Mouse (Mus musculus): ENCODE data around the gene Svep1. TPM values are rescaled to one million over a fixed set of nuclear protein-coding genes. Genes with fewer than 3 reads are reported as not detected.

Svep1 gene
- polyA plus RNA-seq, 1 experiment from 2014 or later = 2.9 TPM

- H3K9me3 ChIP-seq = no peaks in the 10 kb centered on the region
- no peaks in the 10 kb centered on the region for H3K27me3 ChIP-seq
- H3K4me1 ChIP-seq = no peaks in the 10 kb centered on the region
- H3K36me3 ChIP-seq (replicated peaks) = no peaks in the 10 kb centered on the region
- H3K27ac ChIP-seq = no peak overlapping the region
- H3K4me2 ChIP-seq = no peak overlapping the region
- no peak for ATAC-seq (ENCODE audit: low FRiP score)
- H3K4me3 ChIP-seq (replicated peaks) = no peak overlapping the region
- H3K9ac ChIP-seq = no peak overlapping the region
- WGBS = 84% methylated on average over 12 of the region's 12 CpGs
Observed at GRCm38 (mm10) chr4:58072888-58073287, 133.8 kb downstream of the Svep1 start.

GRCm38 (mm10) chr4:58068886-58069285, 137.8 kb downstream of the Svep1 start:
- Histone ChIP-seq H3K27me3 (no peaks in the 10 kb centered on the region), H3K4me2 (no peak overlapping the region), H3K27ac (no peak overlapping the region), H3K36me3 (replicated peaks) (no peaks in the 10 kb centered on the region), H3K4me3 (replicated peaks) (no peak overlapping the region), H3K4me1 (no peaks in the 10 kb centered on the region), H3K9ac (no peak overlapping the region), H3K9me3 (no peaks in the 10 kb centered on the region)
- 97% methylated on average over 5 of the region's 5 CpGs for WGBS
- no peak for ATAC-seq (ENCODE audit: low FRiP score)

DNA sequence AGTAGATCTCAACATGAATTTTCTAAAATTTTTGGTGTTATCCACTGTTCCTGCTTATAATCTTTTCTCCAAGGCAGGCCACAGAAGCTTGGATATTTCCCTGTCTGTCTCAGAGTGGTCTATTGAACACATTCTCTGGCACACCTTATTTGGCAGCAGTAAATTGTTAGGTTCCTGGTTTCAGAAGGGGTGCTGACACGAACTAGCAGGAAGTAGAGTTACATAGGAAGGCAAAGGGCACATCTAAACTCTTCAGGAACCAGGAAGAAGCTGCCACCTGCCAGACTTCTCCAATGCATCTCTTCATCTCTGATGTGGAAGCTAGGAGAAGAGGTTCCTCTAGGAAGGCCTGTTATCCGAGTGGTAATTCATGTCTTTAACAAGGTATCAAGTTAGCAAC, 141.9 kb downstream of the Svep1 start:
- no peaks in the 10 kb centered on the region for H3K9me3 ChIP-seq
- 79% methylated on average over 2 of the region's 2 CpGs for WGBS
- H3K27me3 ChIP-seq = no peaks in the 10 kb centered on the region
- no peak for ATAC-seq (ENCODE audit: low FRiP score)
- H3K4me3 ChIP-seq (replicated peaks) = no peak overlapping the region
- no peak overlapping the region for H3K4me2 ChIP-seq
- H3K36me3 ChIP-seq (replicated peaks) = no peaks in the 10 kb centered on the region
- no peaks in the 10 kb centered on the region for H3K4me1 ChIP-seq
- no peak overlapping the region for H3K27ac ChIP-seq
- H3K9ac ChIP-seq = no peak overlapping the region

DNA sequence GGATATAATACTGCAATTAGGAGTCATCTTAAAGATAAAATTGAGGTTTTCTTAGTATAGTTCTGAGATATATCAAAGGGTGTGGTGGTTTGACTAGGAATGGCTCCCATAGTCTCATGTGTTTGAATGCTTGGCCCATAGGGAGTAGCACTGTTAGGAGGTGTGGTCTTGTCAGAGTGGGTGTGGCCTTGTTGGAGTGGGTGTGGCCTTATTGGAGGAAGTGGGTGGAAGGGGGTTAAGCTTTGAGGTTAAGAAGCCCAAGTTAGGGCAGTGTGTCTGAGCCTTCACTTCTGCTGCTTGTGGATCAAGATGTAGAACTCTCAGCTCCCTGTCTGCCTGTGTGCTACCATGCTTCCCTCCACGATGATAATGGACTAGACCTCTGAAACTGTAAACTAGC, 143.7 kb downstream of the Svep1 start:
- H3K9me3 ChIP-seq = no peaks in the 10 kb centered on the region
- H3K9ac ChIP-seq = no peak overlapping the region
- ATAC-seq (ENCODE audit: low FRiP score) = no peak
- H3K27ac ChIP-seq = no peak overlapping the region
- H3K4me1 ChIP-seq = no peaks in the 10 kb centered on the region
- 92% methylated on average over 1 of the region's 1 CpGs for WGBS
- no peak overlapping the region for H3K4me2 ChIP-seq
- H3K36me3 ChIP-seq (replicated peaks) = no peaks in the 10 kb centered on the region
- no peak overlapping the region for H3K4me3 ChIP-seq (replicated peaks)
- no peaks in the 10 kb centered on the region for H3K27me3 ChIP-seq

DNA sequence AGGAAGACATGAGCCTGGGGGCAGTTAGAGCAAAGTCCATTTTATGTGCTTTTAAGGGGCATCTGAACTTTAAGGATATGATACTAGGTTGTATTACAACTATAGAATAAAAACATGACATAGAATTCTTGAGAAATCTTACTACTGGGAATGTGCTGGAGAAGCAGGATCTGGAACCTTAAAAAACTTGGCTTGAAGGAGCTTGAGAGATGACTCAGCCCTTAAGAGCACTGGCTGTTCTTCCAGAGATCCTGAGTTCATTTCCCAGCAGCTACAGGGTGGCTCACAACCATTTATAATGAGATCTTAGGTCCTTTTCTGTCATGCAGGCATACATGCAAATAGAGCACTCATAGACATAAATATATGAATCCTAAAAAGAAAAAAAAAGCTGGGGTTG, 151.0 kb downstream of the Svep1 start:
- Histone ChIP-seq H3K9me3 (no peaks in the 10 kb centered on the region), H3K4me3 (replicated peaks) (no peak overlapping the region), H3K4me2 (no peak overlapping the region), H3K9ac (no peak overlapping the region), H3K27me3 (no peaks in the 10 kb centered on the region), H3K36me3 (replicated peaks) (no peaks in the 10 kb centered on the region), H3K4me1 (no peaks in the 10 kb centered on the region), H3K27ac (no peak overlapping the region)
- ATAC-seq (ENCODE audit: low FRiP score) = no peak

GRCm38 (mm10) chr4:58054441-58054840, 152.2 kb downstream of the Svep1 start:
- H3K4me1 ChIP-seq = no peaks in the 10 kb centered on the region
- H3K4me2 ChIP-seq = no peak overlapping the region
- 73% methylated on average over 5 of the region's 5 CpGs for WGBS
- no peak overlapping the region for H3K27ac ChIP-seq
- no peak for ATAC-seq (ENCODE audit: low FRiP score)
- no peak overlapping the region for H3K4me3 ChIP-seq (replicated peaks)
- no peaks in the 10 kb centered on the region for H3K27me3 ChIP-seq
- no peaks in the 10 kb centered on the region for H3K9me3 ChIP-seq
- no peaks in the 10 kb centered on the region for H3K36me3 ChIP-seq (replicated peaks)
- no peak overlapping the region for H3K9ac ChIP-seq

- Histone ChIP-seq H3K27ac (no peak overlapping the region), H3K4me1 (no peaks in the 10 kb centered on the region), H3K9ac (no peak overlapping the region), H3K27me3 (no peaks in the 10 kb centered on the region), H3K4me3 (replicated peaks) (no peak overlapping the region), H3K9me3 (no peaks in the 10 kb centered on the region), H3K4me2 (no peak overlapping the region), H3K36me3 (replicated peaks) (no peaks in the 10 kb centered on the region)
- no peak for ATAC-seq (ENCODE audit: low FRiP score)
- WGBS = 75% methylated on average over 8 of the region's 8 CpGs
Observed at GRCm38 (mm10) chr4:58050746-58051145, 155.9 kb downstream of the Svep1 start.

DNA sequence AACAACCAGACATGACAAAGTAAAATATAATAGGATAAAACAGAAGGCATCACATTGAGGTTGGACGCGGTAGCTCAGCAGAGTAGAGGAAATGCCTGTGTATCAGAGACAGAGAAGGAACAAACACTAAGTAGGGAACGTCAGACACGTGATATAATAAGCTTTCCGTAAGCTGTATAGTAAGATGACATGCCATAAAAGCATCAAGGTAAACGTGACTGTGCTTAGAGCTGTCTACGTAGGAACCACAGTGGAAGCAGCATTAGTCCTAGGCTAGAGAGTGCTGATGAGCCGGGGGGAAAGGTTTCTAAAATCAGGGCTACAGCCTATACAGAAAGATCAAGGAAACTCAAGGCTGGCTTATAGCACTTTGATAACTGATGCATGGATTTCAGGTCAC, 156.4 kb downstream of the Svep1 start:
- Histone ChIP-seq H3K9ac (no peak overlapping the region), H3K27ac (no peak overlapping the region), H3K4me3 (replicated peaks) (no peak overlapping the region), H3K4me1 (no peaks in the 10 kb centered on the region), H3K4me2 (no peak overlapping the region), H3K36me3 (replicated peaks) (no peaks in the 10 kb centered on the region), H3K27me3 (no peaks in the 10 kb centered on the region), H3K9me3 (no peaks in the 10 kb centered on the region)
- ATAC-seq (ENCODE audit: low FRiP score) = no peak
- WGBS = 83% methylated on average over 8 of the region's 8 CpGs

DNA sequence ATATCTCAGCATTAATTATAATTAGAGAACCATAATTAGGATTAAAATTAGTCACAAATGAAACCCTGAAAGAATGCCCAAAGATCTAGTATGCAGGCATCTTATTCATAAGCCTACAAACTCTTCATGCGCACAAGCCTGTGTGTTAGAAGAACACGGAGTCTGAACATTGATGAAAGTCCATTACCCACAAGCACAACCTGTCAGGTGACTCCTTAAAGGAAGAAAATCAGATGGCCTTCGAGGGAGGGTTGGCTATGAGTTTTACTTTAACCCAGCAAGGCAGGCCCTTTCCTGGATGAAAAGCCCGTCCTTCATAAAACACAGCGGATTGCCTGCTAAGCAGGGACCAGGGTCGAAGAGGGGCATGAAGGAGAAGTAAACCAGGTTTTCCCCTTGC, 161.8 kb downstream of the Svep1 start:
- H3K27ac ChIP-seq = no peak overlapping the region
- no peak overlapping the region for H3K9ac ChIP-seq
- no peak for ATAC-seq (ENCODE audit: low FRiP score)
- no peak overlapping the region for H3K4me2 ChIP-seq
- H3K9me3 ChIP-seq = no peaks in the 10 kb centered on the region
- no peak overlapping the region for H3K4me3 ChIP-seq (replicated peaks)
- no peaks in the 10 kb centered on the region for H3K36me3 ChIP-seq (replicated peaks)
- H3K4me1 ChIP-seq = no peaks in the 10 kb centered on the region
- 91% methylated on average over 6 of the region's 6 CpGs for WGBS
- no peaks in the 10 kb centered on the region for H3K27me3 ChIP-seq

DNA sequence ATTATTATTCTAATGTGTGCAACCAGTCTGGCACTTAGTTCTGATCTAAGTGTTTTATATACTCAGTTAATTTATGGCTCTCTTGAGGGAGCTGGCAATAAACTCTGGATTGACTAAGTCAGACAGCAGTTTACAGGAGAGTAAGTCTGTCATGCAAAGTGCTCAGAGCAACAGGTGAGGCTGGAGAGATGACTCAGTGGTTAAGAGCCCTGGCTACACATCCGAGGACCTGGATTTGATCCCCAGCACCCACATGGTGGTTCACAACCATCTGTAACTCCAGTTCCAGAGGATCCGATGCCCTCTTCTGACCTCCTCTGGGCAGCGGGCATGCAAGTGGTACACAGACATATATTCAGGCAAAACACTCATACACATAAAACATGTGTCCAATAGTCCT, 162.3 kb downstream of the Svep1 start:
- Histone ChIP-seq H3K9me3 (no peaks in the 10 kb centered on the region), H3K36me3 (replicated peaks) (no peaks in the 10 kb centered on the region), H3K4me1 (no peaks in the 10 kb centered on the region), H3K27me3 (no peaks in the 10 kb centered on the region), H3K4me2 (no peak overlapping the region), H3K4me3 (replicated peaks) (no peak overlapping the region), H3K27ac (no peak overlapping the region), H3K9ac (no peak overlapping the region)
- ATAC-seq (ENCODE audit: low FRiP score) = no peak
- 97% methylated on average over 3 of the region's 3 CpGs for WGBS

- no peak for ATAC-seq (ENCODE audit: low FRiP score)
- Histone ChIP-seq H3K4me1 (no peaks in the 10 kb centered on the region), H3K9ac (no peak overlapping the region), H3K4me3 (replicated peaks) (no peak overlapping the region), H3K9me3 (no peaks in the 10 kb centered on the region), H3K4me2 (no peak overlapping the region), H3K27ac (no peak overlapping the region), H3K27me3 (no peaks in the 10 kb centered on the region), H3K36me3 (replicated peaks) (no peaks in the 10 kb centered on the region)
- WGBS = 87% methylated on average over 2 of the region's 2 CpGs
Observed at GRCm38 (mm10) chr4:58040093-58040492, 166.6 kb downstream of the Svep1 start.

DNA sequence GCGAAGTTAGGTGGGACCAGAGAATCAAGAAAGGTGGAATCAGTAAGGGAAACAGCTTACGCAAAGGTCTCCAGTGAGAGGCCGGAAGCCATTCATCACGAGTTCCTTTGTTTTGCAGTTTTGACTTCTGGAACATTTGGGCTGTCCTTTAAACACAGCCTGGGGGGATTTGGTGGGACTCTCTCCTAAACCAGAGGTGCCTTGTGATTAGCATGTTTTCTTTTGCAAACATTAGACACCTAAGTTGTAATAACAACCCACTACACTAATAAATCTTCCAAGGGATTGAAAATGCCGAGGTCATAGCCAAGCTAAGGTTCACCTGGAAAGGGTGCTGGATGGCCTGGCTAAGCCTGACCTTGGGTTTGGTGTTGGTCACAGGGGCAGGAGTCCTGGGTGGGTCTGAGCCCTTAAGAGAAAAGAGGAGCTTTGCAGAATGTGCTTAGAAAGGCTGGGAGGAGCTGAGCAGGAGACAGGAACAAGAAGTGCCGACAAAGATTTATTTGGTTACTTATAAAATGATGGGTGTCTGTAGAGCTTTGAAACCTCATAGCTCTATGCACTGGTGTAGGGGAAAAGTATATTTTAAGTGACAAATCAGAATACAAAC, 169.5 kb downstream of the Svep1 start:
- Histone ChIP-seq H3K4me3 (replicated peaks) (no peak overlapping the region), H3K27ac (no peak overlapping the region), H3K36me3 (replicated peaks) (no peaks in the 10 kb centered on the region), H3K4me2 (no peak overlapping the region), H3K9ac (no peak overlapping the region), H3K27me3 (no peaks in the 10 kb centered on the region), H3K9me3 (no peaks in the 10 kb centered on the region), H3K4me1 (no peaks in the 10 kb centered on the region)
- 91% methylated on average over 6 of the region's 6 CpGs for WGBS
- ATAC-seq (ENCODE audit: low FRiP score) = no peak

DNA sequence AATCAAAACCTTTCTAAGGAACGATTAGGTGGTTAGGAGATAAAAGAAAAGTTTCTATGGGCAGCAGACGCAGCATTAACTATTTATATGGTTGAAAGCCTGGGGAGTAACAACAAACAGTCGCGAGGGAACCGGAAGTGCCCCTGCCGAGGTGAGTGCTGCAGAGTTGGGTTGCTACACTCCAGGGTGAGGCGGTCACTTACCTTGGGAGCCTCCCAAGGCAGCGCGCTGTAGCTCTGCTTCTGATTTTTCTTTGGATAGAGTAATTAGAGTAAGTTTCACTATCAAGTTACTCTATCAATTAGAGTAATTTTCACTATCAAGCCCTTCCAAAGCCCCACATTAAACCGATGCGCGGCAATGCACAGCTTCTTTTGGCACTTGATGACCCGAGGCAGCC, 172.0 kb downstream of the Svep1 start:
- no peaks in the 10 kb centered on the region for H3K36me3 ChIP-seq (replicated peaks)
- H3K4me3 ChIP-seq (replicated peaks) = no peak overlapping the region
- no peaks in the 10 kb centered on the region for H3K4me1 ChIP-seq
- no peak overlapping the region for H3K9ac ChIP-seq
- H3K4me2 ChIP-seq = peak overlapping the region; percentile 21
- 55% methylated on average over 13 of the region's 13 CpGs for WGBS
- H3K27ac ChIP-seq = no peak overlapping the region
- ATAC-seq (ENCODE audit: low FRiP score) = no peak
- H3K9me3 ChIP-seq = peaks cover 6% of the 10 kb centered on the region; the same call in 1 of the 2 replicates
- no peaks in the 10 kb centered on the region for H3K27me3 ChIP-seq

All from forebrain, embryonic 12.5 days (tissue).